13 mouse cellular contexts compared by ENCODE assay signal in the genomic region with DNA sequence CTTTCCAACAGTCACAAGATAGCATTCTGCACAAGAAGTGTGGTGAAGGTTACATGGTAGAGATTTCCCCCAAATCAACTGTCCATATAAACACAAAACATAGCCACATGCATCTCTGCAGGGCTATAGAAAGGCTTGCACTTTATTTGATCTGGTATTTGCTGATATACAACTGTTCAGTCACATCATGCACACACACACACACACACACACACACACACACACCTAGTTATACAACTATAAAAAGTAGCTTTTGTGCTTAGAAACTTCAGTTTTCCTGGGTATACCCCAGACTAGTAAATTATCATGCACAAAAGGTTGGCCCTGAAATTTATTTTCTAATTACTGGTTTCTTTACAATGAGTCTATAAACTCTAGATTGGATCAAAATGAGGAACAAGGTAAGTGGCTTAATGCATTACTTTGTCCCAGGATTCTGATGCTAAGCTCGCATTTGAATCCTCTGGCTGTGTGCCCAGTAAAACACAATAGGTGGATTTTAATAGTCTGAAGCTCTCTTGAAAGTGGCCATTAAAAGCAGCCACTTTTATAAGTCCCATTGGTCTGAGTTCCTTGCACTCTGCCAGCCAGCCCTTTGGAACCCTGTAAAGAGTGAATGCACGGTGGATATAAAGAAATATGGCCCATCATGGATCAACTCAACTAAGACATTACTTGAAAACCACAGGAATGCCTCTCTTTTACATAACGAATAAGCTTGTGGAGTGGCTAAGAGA.
DNase-seq lines count a peak whose midpoint lies in the region; ATAC-seq lines count a peak whose summit lies in the region.
"Had no signal": no experiment of that assay in that cellular context is flagged by ENCODE, and none has a peak within 500 bp of the region (broad histone marks: within the 10 kb centered on the region; RNA-seq: fewer than 3 reads in every experiment).

No protein-coding gene starts in this region.

- no peak overlapping the region for H3K9ac ChIP-seq in midbrain, embryonic 12.5 days (replicated peaks)
- no peak overlapping the region for H3K9ac ChIP-seq in limb, embryonic 11.5 days (ENCODE audit: low read length)
- no peak overlapping the region for H3K9ac ChIP-seq in neural tube, embryonic 15.5 days (replicated peaks)
- H3K9ac ChIP-seq: intestine, embryonic 15.5 days had no signal

- H3K27ac ChIP-seq in midbrain, embryonic 12.5 days (replicated peaks) = no peak overlapping the region
- no peak overlapping the region for H3K27ac ChIP-seq in midbrain, embryonic 10.5 days (replicated peaks)
- no peak overlapping the region for H3K27ac ChIP-seq in limb, embryonic 11.5 days (replicated peaks; ENCODE audit: low read depth, low read length)
- no peak overlapping the region for H3K27ac ChIP-seq in neural tube, embryonic 15.5 days (replicated peaks)
- H3K27ac ChIP-seq: intestine, embryonic 15.5 days had no signal

- H3K4me1 ChIP-seq in midbrain, embryonic 12.5 days = peaks cover 10% of the 10 kb centered on the region; the same call in 1 of the 2 replicates
- peaks cover 12% of the 10 kb centered on the region for H3K4me1 ChIP-seq in midbrain, embryonic 10.5 days
- 0 out of 2 replicates have a peak, but pooled peaks cover 3% of the 10 kb centered on the region for H3K4me1 ChIP-seq in limb, embryonic 11.5 days (ENCODE audit: control insufficient read depth, insufficient read depth, low read length)
- no peaks in the 10 kb centered on the region for H3K4me1 ChIP-seq in neural tube, embryonic 15.5 days
- H3K4me1 ChIP-seq: intestine, embryonic 15.5 days had no signal

- 19% methylated on average over 3 of the region's 3 CpGs for WGBS in midbrain, embryonic 12.5 days
- 52% methylated on average over 3 of the region's 3 CpGs for WGBS in midbrain, embryonic 10.5 days
- 39% methylated on average over 3 of the region's 3 CpGs for WGBS in limb, embryonic 11.5 days
- 9% methylated on average over 3 of the region's 3 CpGs for WGBS in neural tube, embryonic 15.5 days

- H3K9me3 ChIP-seq in midbrain, embryonic 12.5 days = no peaks in the 10 kb centered on the region
- no peaks in the 10 kb centered on the region for H3K9me3 ChIP-seq in midbrain, embryonic 10.5 days (replicated peaks)
- no peaks in the 10 kb centered on the region for H3K9me3 ChIP-seq in limb, embryonic 11.5 days (ENCODE audit: control insufficient read depth, low read length)
- no peaks in the 10 kb centered on the region for H3K9me3 ChIP-seq in neural tube, embryonic 15.5 days (replicated peaks)
- H3K9me3 ChIP-seq: intestine, embryonic 15.5 days had no signal

- ATAC-seq in midbrain, embryonic 12.5 days (ENCODE audit: low FRiP score, low read depth) = peak; percentile 75
- ATAC-seq in limb, embryonic 11.5 days (ENCODE audit: insufficient number of reproducible peaks, low FRiP score, low TSS enrichment, low read depth) = peak; percentile 69
- peak; percentile 59; the same call in 1 of the 2 replicates for ATAC-seq in neural tube, embryonic 15.5 days (ENCODE audit: low FRiP score)
- ATAC-seq: intestine, embryonic 15.5 days had no signal

- DNase-seq in embryo, embryonic 10.5 days (ENCODE audit: low spot score) = peak; percentile 11
- DNase-seq in embryo, embryonic 9.5 days (ENCODE audit: extremely low spot score) = no peak
- DNase-seq in midbrain, embryonic 10.5 days (ENCODE audit: low spot score) = no peak
- peak; percentile 34 for DNase-seq in limb, embryonic 11.5 days (ENCODE audit: low spot score)
- DNase-seq in layer of hippocampus, postnatal 14 days (ENCODE audit: low spot score in 2 of 2) = no peak
- no peak for DNase-seq in ovary, postnatal 10 days (ENCODE audit: low spot score)
- DNase-seq: cerebellum, postnatal 14 days; gastrocnemius, postnatal 36 days; lung, adult 2 months; thymus, adult 2 months had no signal

- no peak overlapping the region for H3K4me3 ChIP-seq in midbrain, embryonic 12.5 days
- no peak overlapping the region for H3K4me3 ChIP-seq in midbrain, embryonic 10.5 days
- H3K4me3 ChIP-seq in limb, embryonic 11.5 days (ENCODE audit: low read depth, low read length) = no peak overlapping the region
- no peak overlapping the region for H3K4me3 ChIP-seq in neural tube, embryonic 15.5 days (replicated peaks)
- H3K4me3 ChIP-seq: intestine, embryonic 15.5 days had no signal

- H3K4me2 ChIP-seq in midbrain, embryonic 12.5 days (replicated peaks) = no peak overlapping the region
- H3K4me2 ChIP-seq in limb, embryonic 11.5 days (ENCODE audit: low read depth, severe bottlenecking) = no peak overlapping the region
- H3K4me2 ChIP-seq in neural tube, embryonic 15.5 days = no peak overlapping the region
- H3K4me2 ChIP-seq: intestine, embryonic 15.5 days had no signal

- H3K27me3 ChIP-seq in midbrain, embryonic 12.5 days = no peaks in the 10 kb centered on the region
- no peaks in the 10 kb centered on the region for H3K27me3 ChIP-seq in midbrain, embryonic 10.5 days (ENCODE audit: low read depth, poor library complexity, severe bottlenecking)
- no peaks in the 10 kb centered on the region for H3K27me3 ChIP-seq in limb, embryonic 11.5 days (ENCODE audit: control insufficient read depth, insufficient read depth, low read length)
- H3K27me3 ChIP-seq in neural tube, embryonic 15.5 days (replicated peaks) = no peaks in the 10 kb centered on the region
- H3K27me3 ChIP-seq: intestine, embryonic 15.5 days had no signal

- H3K36me3 ChIP-seq in midbrain, embryonic 12.5 days = no peaks in the 10 kb centered on the region
- no peaks in the 10 kb centered on the region for H3K36me3 ChIP-seq in midbrain, embryonic 10.5 days
- no peaks in the 10 kb centered on the region for H3K36me3 ChIP-seq in limb, embryonic 11.5 days (ENCODE audit: control insufficient read depth, insufficient read depth, low read length)
- no peaks in the 10 kb centered on the region for H3K36me3 ChIP-seq in neural tube, embryonic 15.5 days
- H3K36me3 ChIP-seq: intestine, embryonic 15.5 days had no signal

Comparison
In these comparisons a context has a peak if more than half of its experiments do, and no peak if none do; other contexts are left out.
1. DNase-seq: peak in embryo, embryonic 10.5 days (single experiment) and limb, embryonic 11.5 days (single experiment); none in embryo, embryonic 9.5 days (single experiment), midbrain, embryonic 10.5 days (single experiment), layer of hippocampus, postnatal 14 days (0 of 2) and ovary, postnatal 10 days (single experiment).
2. Peak in every context shown above with its lines, with median percentiles within 50 percentile points of each other: ATAC-seq.